Mouse (Mus musculus) kidney, embryonic 15.5 days (tissue): ENCODE data around the gene Gm5938. TPM values are rescaled to one million over a fixed set of nuclear protein-coding genes. Genes with fewer than 3 reads are reported as not detected.

ENCODE experiments used
- ATAC-seq: fragments of 200-750 bp; cut with Nextera tagmentation; replicated peaks from 2 replicates; pipeline ENCODE4 v1.8.0; 2017; ENCODE audit warnings: moderate TSS enrichment; ENCODE audit not compliant: low FRiP score
- H3K27ac ChIP-seq: fragments of 300-500 bp; sonication (generic); 2 replicates; pipeline ENCODE4 v1.5.1; 2015; ENCODE audit warnings: mild to moderate bottlenecking, inconsistent platforms
- H3K27me3 ChIP-seq: fragments of 300-500 bp; sonication (generic); 2 replicates; pipeline ENCODE4 v1.6.1; 2015; ENCODE audit warnings: inconsistent platforms
- H3K36me3 ChIP-seq: fragments of 300-500 bp; sonication (generic); 2 replicates; pipeline ENCODE4 v1.6.1; 2015; ENCODE audit warnings: inconsistent platforms
- H3K4me1 ChIP-seq: fragments of 300-500 bp; sonication (generic); 2 replicates; pipeline ENCODE4 v1.6.1; 2015; ENCODE audit warnings: inconsistent platforms
- H3K4me2 ChIP-seq: fragments of 300-500 bp; sonication (generic); 2 replicates; pipeline ENCODE4 v1.6.1; 2015; ENCODE audit warnings: moderate library complexity, mild to moderate bottlenecking, inconsistent platforms
- H3K4me3 ChIP-seq: fragments of 300-500 bp; sonication (generic); replicated peaks from 2 replicates; pipeline ENCODE4 v1.5.1; 2015; ENCODE audit warnings: mild to moderate bottlenecking, inconsistent platforms
- H3K9ac ChIP-seq: fragments of 300-500 bp; sonication (generic); 2 replicates; pipeline ENCODE4 v1.6.1; 2015; ENCODE audit warnings: mild to moderate bottlenecking, inconsistent platforms
- H3K9me3 ChIP-seq: fragments of 300-500 bp; sonication (generic); replicated peaks from 2 replicates; pipeline ENCODE4 v1.6.1; 2016; ENCODE audit warnings: inconsistent platforms
- WGBS: fragments of 180-500 bp; shearing (Covaris S2); methylation state at CpG from one replicate; pipeline ENCODE4 v1.1.7; 2015; ENCODE audit warnings: mixed read lengths; 5-methylcytosine and 5-hydroxymethylcytosine counted together
- polyA plus RNA-seq: library from polyadenylated mRNA; unstranded; fragments of >200 nt; fragmentation: Nextera tagmentation; extraction: Ambion mirVana; gene quantifications from 2 replicates; pipeline ENCODE4 v1.2.1, GENCODE M21; 2015

Gm5938 gene
- not detected in 2 replicates for polyA plus RNA-seq

DNA sequence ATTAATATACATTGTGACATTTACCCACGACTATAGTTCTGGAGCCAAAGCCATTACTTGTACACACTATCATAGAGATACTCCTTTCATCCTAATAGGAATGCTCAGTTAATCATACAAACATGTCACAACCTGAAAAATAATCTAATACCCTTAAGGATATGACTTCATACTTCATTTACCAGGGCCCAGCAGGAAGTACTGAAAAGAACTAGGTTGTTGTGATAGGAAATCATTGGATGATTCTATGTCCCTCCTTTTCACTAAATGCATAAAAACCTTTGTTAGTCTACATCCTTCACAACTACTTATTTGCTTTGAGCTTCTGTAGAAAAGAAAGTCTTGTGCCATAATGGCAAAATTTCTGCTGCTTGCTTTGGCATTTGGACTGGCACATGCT, at the start of gene Gm5938:
Gene Gm5938, plus strand, starts transcription at position 301 of the 400 bp plus-strand sequence.
- H3K4me2 ChIP-seq = no peak within 1 kb of the TSS
- no peak within 1 kb of the TSS for H3K27ac ChIP-seq
- no peak for ATAC-seq
- H3K9me3 ChIP-seq = no peaks in the 10 kb centered on the region
- no peaks in the 10 kb centered on the region for H3K27me3 ChIP-seq
- H3K36me3 ChIP-seq = no peaks in the 10 kb centered on the region
- H3K9ac ChIP-seq = no peak within 1 kb of the TSS
- 55% methylated on average over 1 of the region's 1 CpGs for WGBS
- no peak within 1 kb of the TSS for H3K4me3 ChIP-seq
- no peaks in the 10 kb centered on the region for H3K4me1 ChIP-seq

GRCm38 (mm10) chrX:78091274-78091673, 34.0 kb upstream of the Gm5938 start, which contains the start of gene Obp1a:
TSS of gene Obp1a (minus strand) at chrX:78091374.
- no peak for ATAC-seq
- Histone ChIP-seq H3K4me1 (no peaks in the 10 kb centered on the region), H3K27me3 (no peaks in the 10 kb centered on the region), H3K4me3 (no peak within 1 kb of the TSS), H3K9ac (no peak within 1 kb of the TSS), H3K36me3 (no peaks in the 10 kb centered on the region), H3K4me2 (no peak within 1 kb of the TSS), H3K9me3 (no peaks in the 10 kb centered on the region), H3K27ac (no peak within 1 kb of the TSS)

Other genes starting within 250 kb of the Gm5938 start
- not detected in 2 replicates for gene 5430402E10Rik, start 200.4 kb upstream of the Gm5938 start, polyA plus RNA-seq
- not detected in 2 replicates for gene Obp1a, start 34.1 kb upstream of the Gm5938 start, polyA plus RNA-seq
- gene Obp1b, start 61.3 kb downstream of the Gm5938 start, polyA plus RNA-seq = not detected in 2 replicates
- gene Gm14743, start 120.5 kb downstream of the Gm5938 start, polyA plus RNA-seq = not detected in 2 replicates
- gene 4930480E11Rik, start 244.2 kb downstream of the Gm5938 start, polyA plus RNA-seq = not detected in 2 replicates